ENCODE assay signal across 7 mouse cellular contexts in genomic region chr2:167306626-167307541, GRCm38 (mm10). TPM values are rescaled to one million over a fixed set of nuclear protein-coding genes. Genes with fewer than 3 reads are reported as not detected.
A peak's percentile ranks its signal among the peaks of the same experiment; 100 is the strongest.
DNase-seq lines count a peak whose midpoint lies in the region; ATAC-seq and TF ChIP-seq lines count a peak whose summit lies in the region.

No protein-coding gene starts in this region.

- no peak for ATAC-seq in megakaryocyte, adult 5-6 weeks (ENCODE audit: poor library complexity, severe bottlenecking)
- no peak for ATAC-seq in heart, embryonic 13.5 days (ENCODE audit: extremely low read depth, insufficient number of reproducible peaks, low FRiP score, low TSS enrichment)
- peak; percentile 36; the same call in 1 of the 2 replicates for ATAC-seq in kidney, postnatal 0 days (replicated peaks; ENCODE audit: low FRiP score, low read depth)

- no peak for TF ChIP-seq CTCF in kidney, postnatal 0 days (IDR thresholded peaks at IDR 0.05; ENCODE audit: low read depth)

- H3K9me3 ChIP-seq in megakaryocyte, embryonic 14.5 days: no peaks in the 10 kb centered on the region
- H3K9me3 ChIP-seq in heart, embryonic 13.5 days: no peaks in the 10 kb centered on the region
- H3K9me3 ChIP-seq in kidney, postnatal 0 days (replicated peaks; ENCODE audit: low read length): no peaks in the 10 kb centered on the region

- H3K9ac ChIP-seq in heart, embryonic 13.5 days: no peak overlapping the region
- no peak overlapping the region for H3K9ac ChIP-seq in kidney, postnatal 0 days (ENCODE audit: low read depth, low read length)

- no peak overlapping the region for H3K4me2 ChIP-seq in heart, embryonic 13.5 days
- H3K4me2 ChIP-seq in kidney, postnatal 0 days (ENCODE audit: low read length): peak overlapping the region; percentile 27; the same call in 1 of the 2 replicates

- peaks cover 86% of the 10 kb centered on the region for H3K36me3 ChIP-seq in megakaryocyte, embryonic 14.5 days (replicated peaks; ENCODE audit: low read length)
- peaks cover 87% of the 10 kb centered on the region for H3K36me3 ChIP-seq in heart, embryonic 13.5 days
- 0 out of 2 replicates have a peak, but pooled peaks cover 19% of the 10 kb centered on the region for H3K36me3 ChIP-seq in kidney, postnatal 0 days (ENCODE audit: insufficient read depth, low read length)

- WGBS in heart, embryonic 13.5 days: 84% methylated on average over 15 of the region's 15 CpGs
- 71% methylated on average over 15 of the region's 15 CpGs for WGBS in kidney, postnatal 0 days

- H3K27me3 ChIP-seq in megakaryocyte, embryonic 14.5 days (replicated peaks): peaks cover 20% of the 10 kb centered on the region
- no peaks in the 10 kb centered on the region for H3K27me3 ChIP-seq in heart, embryonic 13.5 days (replicated peaks)
- no peaks in the 10 kb centered on the region for H3K27me3 ChIP-seq in kidney, postnatal 0 days (ENCODE audit: insufficient read depth, low read length)

- H3K4me1 ChIP-seq in megakaryocyte, embryonic 14.5 days: peaks cover 27% of the 10 kb centered on the region
- peaks cover 11% of the 10 kb centered on the region for H3K4me1 ChIP-seq in heart, embryonic 13.5 days
- 0 out of 2 replicates have a peak, but pooled peaks cover 8% of the 10 kb centered on the region for H3K4me1 ChIP-seq in kidney, postnatal 0 days (replicated peaks; ENCODE audit: insufficient read depth, low read length)

- H3K4me3 ChIP-seq in megakaryocyte, embryonic 14.5 days (replicated peaks): peak overlapping the region; percentile 72
- no peak overlapping the region for H3K4me3 ChIP-seq in heart, embryonic 13.5 days
- no peak overlapping the region for H3K4me3 ChIP-seq in kidney, postnatal 0 days (replicated peaks; ENCODE audit: low read depth, low read length)

- H3K27ac ChIP-seq in heart, embryonic 13.5 days (replicated peaks): 0 out of 2 replicates have a peak overlapping the region, but pooled peaks have one; percentile 20
- peak overlapping the region; percentile 60 for H3K27ac ChIP-seq in kidney, postnatal 0 days

- DNase-seq in cerebellum, adult 9-11 months: peak; percentile 56
- DNase-seq in kidney, postnatal 0 days (ENCODE audit: low spot score): peak; percentile 54
- DNase-seq in lung, postnatal 4 days: peak; percentile 50 to 76
- DNase-seq in spleen, postnatal 14 days (ENCODE audit: low spot score in 2 of 2): no peak

RNA-seq across cellular contexts. Expression of gene B4galt5, which starts 42.1 kb away (rescaled TPM):
- 3.7 and 4.1 TPM in 2 replicates for polyA plus RNA-seq in megakaryocyte, embryonic 14.5 days (2012; ENCODE audit: insufficient read depth, low replicate concordance)
- total RNA-seq in megakaryocyte, adult 5-6 weeks (2015): 62.5 and 80.6 TPM in 2 replicates
- 52.4 and 67.3 TPM in 2 replicates for total RNA-seq in megakaryocyte, adult 5-6 weeks (2017)
- 8.8 and 9.7 TPM in 2 replicates for polyA plus RNA-seq in heart, embryonic 13.5 days (2015; fragmentation: Nextera tagmentation; extraction: Ambion mirVana)
- 19.5 and 22.6 TPM in 2 replicates for polyA plus RNA-seq in kidney, postnatal 0 days (2015; fragmentation: Nextera tagmentation; extraction: Ambion mirVana)

Comparison
In these comparisons a context has a peak if more than half of its experiments do, and no peak if none do; other contexts are left out.
1. DNase-seq: peak in cerebellum, adult 9-11 months (single experiment), kidney, postnatal 0 days (single experiment) and lung, postnatal 4 days (2 of 2); none in spleen, postnatal 14 days (0 of 2).